Mouse (Mus musculus) embryonic fibroblast, embryonic 13.5 days (primary cell): ENCODE measurements around the gene Slc12a5. TPM values are rescaled to one million over a fixed set of nuclear protein-coding genes. Genes with fewer than 3 reads are reported as not detected.

ENCODE experiments used
- H3K27ac ChIP-seq: 2 replicates; pipeline ENCODE4 v1.5.1; 2012; ENCODE audit warnings: low read length, control low read depth, inconsistent platforms; ENCODE audit not compliant: insufficient read depth
- H3K4me1 ChIP-seq: 2 replicates; pipeline ENCODE4 v1.6.1; 2011; ENCODE audit warnings: low read length; ENCODE audit not compliant: control insufficient read depth, insufficient read depth
- H3K4me3 ChIP-seq: 2 replicates; pipeline ENCODE4 v1.5.1; 2011; ENCODE audit warnings: mild to moderate bottlenecking, control low read depth, low read length; ENCODE audit not compliant: insufficient read depth
- CTCF ChIP-seq: IDR thresholded peaks from 2 replicates; pipeline ENCODE4 v1.5.1; 2011; ENCODE audit warnings: mild to moderate bottlenecking, control low read depth, low read length, moderate library complexity, borderline replicate concordance; ENCODE audit not compliant: insufficient read depth
- POLR2A ChIP-seq: IDR thresholded peaks from 2 replicates; pipeline ENCODE4 v1.6.1; 2011; ENCODE audit warnings: low read depth, mild to moderate bottlenecking, control low read depth, low read length, moderate library complexity
- polyA plus RNA-seq: library from polyadenylated mRNA; stranded (reverse); fragments of >200 nt; gene quantifications from 2 replicates; pipeline ENCODE4 v1.2.4, GENCODE M21; 2011; ENCODE audit warnings: low read depth; ENCODE audit not compliant: missing spikeins, insufficient read length

The Slc12a5 gene
- polyA plus RNA-seq, 1 experiment: 1.4 TPM

GRCm38 (mm10) chr2:164994156-164994555, 33.6 kb downstream of the Slc12a5 start:
- no peak overlapping the region for H3K27ac ChIP-seq
- peaks cover 3% of the 10 kb centered on the region; the same call in 1 of the 2 replicates for H3K4me1 ChIP-seq
- TF ChIP-seq POLR2A: no peak
- TF ChIP-seq CTCF: no peak
- no peak overlapping the region for H3K4me3 ChIP-seq

GRCm38 (mm10) chr2:164994659-164995428, 34.2 kb downstream of the Slc12a5 start:
- no peak overlapping the region for H3K4me3 ChIP-seq
- H3K4me1 ChIP-seq: peaks cover 3% of the 10 kb centered on the region; the same call in 1 of the 2 replicates
- H3K27ac ChIP-seq: no peak overlapping the region
- no peak for TF ChIP-seq CTCF
- TF ChIP-seq POLR2A: no peak

GRCm38 (mm10) chr2:164995976-164996375, 35.4 kb downstream of the Slc12a5 start:
- H3K27ac ChIP-seq: no peak overlapping the region
- no peak overlapping the region for H3K4me3 ChIP-seq
- H3K4me1 ChIP-seq: peaks cover 3% of the 10 kb centered on the region; the same call in 1 of the 2 replicates
- no peak for TF ChIP-seq POLR2A
- TF ChIP-seq CTCF: no peak

GRCm38 (mm10) chr2:164996848-164997720, 36.5 kb downstream of the Slc12a5 start:
- TF ChIP-seq POLR2A: no peak
- TF ChIP-seq CTCF: no peak
- Histone ChIP-seq H3K27ac (no peak overlapping the region), H3K4me3 (no peak overlapping the region), H3K4me1 (peaks cover 3% of the 10 kb centered on the region; the same call in 1 of the 2 replicates)

- Histone ChIP-seq H3K4me3 (no peak overlapping the region), H3K27ac (no peak overlapping the region), H3K4me1 (peaks cover 3% of the 10 kb centered on the region; the same call in 1 of the 2 replicates)
- no peak for TF ChIP-seq POLR2A
- no peak for TF ChIP-seq CTCF
Measured at GRCm38 (mm10) chr2:164997721-164998428, 37.3 kb downstream of the Slc12a5 start.

- no peak for TF ChIP-seq CTCF
- no peak for TF ChIP-seq POLR2A
- peaks cover 3% of the 10 kb centered on the region; the same call in 1 of the 2 replicates for H3K4me1 ChIP-seq
- no peak overlapping the region for H3K4me3 ChIP-seq
- H3K27ac ChIP-seq: no peak overlapping the region
Measured at GRCm38 (mm10) chr2:165001958-165002357, 41.4 kb downstream of the Slc12a5 start.

GRCm38 (mm10) chr2:165003108-165003507, 42.5 kb downstream of the Slc12a5 start:
- Histone ChIP-seq H3K4me3 (no peak overlapping the region), H3K27ac (no peak overlapping the region), H3K4me1 (peaks cover 3% of the 10 kb centered on the region; the same call in 1 of the 2 replicates)
- TF ChIP-seq CTCF (no peak), POLR2A (no peak)

- no peak for TF ChIP-seq POLR2A
- no peak for TF ChIP-seq CTCF
- no peak overlapping the region for H3K4me3 ChIP-seq
Measured at GRCm38 (mm10) chr2:165004237-165004636, 43.6 kb downstream of the Slc12a5 start.

GRCm38 (mm10) chr2:165006813-165007212, 46.2 kb downstream of the Slc12a5 start:
- Histone ChIP-seq H3K4me3 (no peak overlapping the region), H3K4me1 (peaks cover 2% of the 10 kb centered on the region; the same call in 1 of the 2 replicates), H3K27ac (no peak overlapping the region)
- TF ChIP-seq CTCF (no peak), POLR2A (no peak)

More at GRCm38 (mm10) chr2:165004237-165004636, 43.6 kb downstream of the Slc12a5 start:
- Histone ChIP-seq H3K27ac (no peak overlapping the region), H3K4me1 (no peaks in the 10 kb centered on the region)
